Comparison of ENCODE assay signal across 10 mouse cellular contexts in genomic region chr2:155943463-155943862, GRCm38 (mm10). TPM values are rescaled to one million over a fixed set of nuclear protein-coding genes. Genes with fewer than 3 reads are reported as not detected.
A peak's percentile ranks its signal among the peaks of the same experiment; 100 is the strongest.
DNase-seq lines count a peak whose midpoint lies in the region; ATAC-seq lines count a peak whose summit lies in the region.
"Had no signal": no experiment of that assay in that cellular context is flagged by ENCODE, and none has a peak within 500 bp of the region (broad histone marks: within the 10 kb centered on the region; RNA-seq: fewer than 3 reads in every experiment).

No protein-coding gene starts in this region.

- peak overlapping the region; percentile 19 for H3K4me3 ChIP-seq in megakaryocyte, embryonic 14.5 days (replicated peaks)
- H3K4me3 ChIP-seq in forebrain, embryonic 12.5 days (replicated peaks), result no peak overlapping the region; the same call in 1 of the 2 replicates
- H3K4me3 ChIP-seq in limb, embryonic 11.5 days (ENCODE audit: low read depth, low read length), result peak overlapping the region; percentile 9

- peak; percentile 84 for DNase-seq in limb, embryonic 11.5 days (ENCODE audit: low spot score)
- DNase-seq in retina, postnatal 1 day, result peak; percentile 77
- no peak for DNase-seq in spleen, adult 12 weeks (ENCODE audit: low spot score)
- DNase-seq in urinary bladder, postnatal 25 days (ENCODE audit: low spot score), result no peak
- DNase-seq in spleen, postnatal 36 days (ENCODE audit: low spot score in 2 of 2), result no peak
- DNase-seq: layer of hippocampus, postnatal 36 days had no signal

- peaks cover 19% of the 10 kb centered on the region for H3K27me3 ChIP-seq in megakaryocyte, embryonic 14.5 days (replicated peaks)
- H3K27me3 ChIP-seq in forebrain, embryonic 12.5 days, result peaks cover 4% of the 10 kb centered on the region; the same call in 1 of the 2 replicates
- no peaks in the 10 kb centered on the region for H3K27me3 ChIP-seq in limb, embryonic 11.5 days (ENCODE audit: control insufficient read depth, insufficient read depth, low read length)

- no peaks in the 10 kb centered on the region for H3K9me3 ChIP-seq in megakaryocyte, embryonic 14.5 days
- no peaks in the 10 kb centered on the region for H3K9me3 ChIP-seq in forebrain, embryonic 12.5 days
- H3K9me3 ChIP-seq in limb, embryonic 11.5 days (ENCODE audit: control insufficient read depth, low read length), result no peaks in the 10 kb centered on the region

- peaks cover 41% of the 10 kb centered on the region for H3K4me1 ChIP-seq in megakaryocyte, embryonic 14.5 days
- H3K4me1 ChIP-seq in forebrain, embryonic 12.5 days, result peaks cover 39% of the 10 kb centered on the region
- H3K4me1 ChIP-seq in limb, embryonic 11.5 days (ENCODE audit: control insufficient read depth, insufficient read depth, low read length), result peaks cover 20% of the 10 kb centered on the region

- peak overlapping the region; percentile 48 for H3K4me2 ChIP-seq in forebrain, embryonic 12.5 days
- H3K4me2 ChIP-seq in limb, embryonic 11.5 days (ENCODE audit: low read depth, severe bottlenecking), result peak overlapping the region; percentile 43

- H3K36me3 ChIP-seq in megakaryocyte, embryonic 14.5 days (replicated peaks; ENCODE audit: low read length), result no peaks in the 10 kb centered on the region
- H3K36me3 ChIP-seq in forebrain, embryonic 12.5 days (replicated peaks), result no peaks in the 10 kb centered on the region
- no peaks in the 10 kb centered on the region for H3K36me3 ChIP-seq in limb, embryonic 11.5 days (ENCODE audit: control insufficient read depth, insufficient read depth, low read length)

- 2% methylated on average over 8 of the region's 8 CpGs for whole genome bisulfite sequencing in forebrain, embryonic 12.5 days
- 0% methylated on average over 8 of the region's 8 CpGs for WGBS in limb, embryonic 11.5 days

- peak overlapping the region; percentile 68; the same call in 1 of the 2 replicates for H3K27ac ChIP-seq in forebrain, embryonic 12.5 days
- peak overlapping the region; percentile 30; the same call in 1 of the 2 replicates for H3K27ac ChIP-seq in limb, embryonic 11.5 days (replicated peaks; ENCODE audit: low read depth, low read length)

- no peak for ATAC-seq in megakaryocyte, adult 5-6 weeks (ENCODE audit: poor library complexity, severe bottlenecking)
- ATAC-seq in forebrain, embryonic 12.5 days (ENCODE audit: low FRiP score), result peak; percentile 60; the same call in 1 of the 2 replicates
- ATAC-seq in limb, embryonic 11.5 days (ENCODE audit: insufficient number of reproducible peaks, low FRiP score, low TSS enrichment, low read depth), result peak; percentile 48

- peak overlapping the region; percentile 40; the same call in 1 of the 2 replicates for H3K9ac ChIP-seq in forebrain, embryonic 12.5 days
- H3K9ac ChIP-seq in limb, embryonic 11.5 days (ENCODE audit: low read length), result peak overlapping the region; percentile 41; the same call in 1 of the 2 replicates

RNA-seq across cellular contexts. Expression of gene Gdf5, which starts 1.7 kb away (rescaled TPM):
- not detected in 2 replicates for polyA plus RNA-seq in megakaryocyte, embryonic 14.5 days (2012; ENCODE audit: insufficient read depth, low replicate concordance)
- total RNA-seq in megakaryocyte, adult 5-6 weeks (2015), result not detected in 2 replicates
- total RNA-seq in megakaryocyte, adult 5-6 weeks (2017), result not detected in 2 replicates
- polyA plus RNA-seq in forebrain, embryonic 12.5 days (2016; fragmentation: Nextera tagmentation; extraction: Ambion mirVana), result 2.1 and 2.9 TPM in 2 replicates
- 18.4 and 23.3 TPM in 2 replicates for polyA plus RNA-seq in limb, embryonic 11.5 days (2014; fragmentation: Nextera tagmentation; extraction: Ambion mirVana)
- total RNA-seq: common myeloid progenitor, adult 5-6 weeks; layer of hippocampus, postnatal 36 days had no signal

RNA-seq across cellular contexts. Expression of gene Gm15557, which starts 2.9 kb away (rescaled TPM):
- polyA plus RNA-seq in megakaryocyte, embryonic 14.5 days (2012; ENCODE audit: insufficient read depth, low replicate concordance), result not detected in 2 replicates
- not detected in 2 replicates for total RNA-seq in megakaryocyte, adult 5-6 weeks (2015)
- total RNA-seq in megakaryocyte, adult 5-6 weeks (2017), result not detected in 2 replicates
- not detected in 2 replicates for polyA plus RNA-seq in forebrain, embryonic 12.5 days (2016; fragmentation: Nextera tagmentation; extraction: Ambion mirVana)
- 0.33 TPM in 1 of 2 replicates, not detected in the other for polyA plus RNA-seq in limb, embryonic 11.5 days (2014; fragmentation: Nextera tagmentation; extraction: Ambion mirVana)
- total RNA-seq: common myeloid progenitor, adult 5-6 weeks; layer of hippocampus, postnatal 36 days had no signal

RNA-seq across cellular contexts. Expression of gene Cep250, which starts 12.8 kb away (rescaled TPM):
- 7.1 and 19.6 TPM in 2 replicates for polyA plus RNA-seq in megakaryocyte, embryonic 14.5 days (2012; ENCODE audit: insufficient read depth, low replicate concordance)
- 8.9 and 14.5 TPM in 2 replicates for total RNA-seq in megakaryocyte, adult 5-6 weeks (2015)
- 37.9 and 38.1 TPM in 2 replicates for total RNA-seq in megakaryocyte, adult 5-6 weeks (2017)
- 28.9 and 30.5 TPM in 2 replicates for polyA plus RNA-seq in forebrain, embryonic 12.5 days (2016; fragmentation: Nextera tagmentation; extraction: Ambion mirVana)
- 20.5 and 23.6 TPM in 2 replicates for polyA plus RNA-seq in limb, embryonic 11.5 days (2014; fragmentation: Nextera tagmentation; extraction: Ambion mirVana)

RNA-seq across cellular contexts. Expression of gene Uqcc1, which starts 13.4 kb away (rescaled TPM):
- polyA plus RNA-seq in megakaryocyte, embryonic 14.5 days (2012; ENCODE audit: insufficient read depth, low replicate concordance), result 2.6 and 2.8 TPM in 2 replicates
- 17.4 and 28.7 TPM in 2 replicates for total RNA-seq in megakaryocyte, adult 5-6 weeks (2015)
- 38.4 and 49.2 TPM in 2 replicates for total RNA-seq in megakaryocyte, adult 5-6 weeks (2017)
- polyA plus RNA-seq in forebrain, embryonic 12.5 days (2016; fragmentation: Nextera tagmentation; extraction: Ambion mirVana), result 67.3 and 72.9 TPM in 2 replicates
- 60.4 and 82.2 TPM in 2 replicates for polyA plus RNA-seq in limb, embryonic 11.5 days (2014; fragmentation: Nextera tagmentation; extraction: Ambion mirVana)

Comparison
In these comparisons a context has a peak if more than half of its experiments do, and no peak if none do; other contexts are left out.
1. DNase-seq: peak in limb, embryonic 11.5 days (single experiment) and retina, postnatal 1 day (single experiment); none in spleen, adult 12 weeks (single experiment), urinary bladder, postnatal 25 days (single experiment) and spleen, postnatal 36 days (0 of 2).